Comparison of ENCODE assay signal across 16 mouse cellular contexts in genomic region chr14:34776719-34777385, GRCm38 (mm10). TPM values are rescaled to one million over a fixed set of nuclear protein-coding genes. Genes with fewer than 3 reads are reported as not detected.
"Had no signal": no experiment of that assay in that cellular context is flagged by ENCODE, and none has a peak within 500 bp of the region (broad histone marks: within the 10 kb centered on the region; RNA-seq: fewer than 3 reads in every experiment).

No protein-coding gene starts in this region.

- H3K4me3 ChIP-seq: limb, embryonic 10.5 days; liver, embryonic 15.5 days; midbrain, embryonic 10.5 days; myocyte; neural tube, embryonic 12.5 days had no signal

- DNase-seq: kidney, postnatal 25 days; layer of hippocampus, adult 9-11 months; lung, adult 2 months; lung, postnatal 10 days; lung, postnatal 4 days; midbrain, embryonic 14.5 days; thymus, adult 18-20 months; thymus, postnatal 14 days had no signal

- H3K9ac ChIP-seq: liver, embryonic 15.5 days; neural tube, embryonic 12.5 days had no signal

- H3K9me3 ChIP-seq: limb, embryonic 10.5 days; liver, embryonic 15.5 days; neural tube, embryonic 12.5 days had no signal

- H3K36me3 ChIP-seq: limb, embryonic 10.5 days; liver, embryonic 15.5 days; midbrain, embryonic 10.5 days; neural tube, embryonic 12.5 days had no signal

- H3K27ac ChIP-seq: limb, embryonic 10.5 days; liver, embryonic 15.5 days; midbrain, embryonic 10.5 days; neural tube, embryonic 12.5 days had no signal

- H3K4me2 ChIP-seq: liver, embryonic 11.5 days; liver, embryonic 15.5 days; neural tube, embryonic 12.5 days had no signal

- H3K27me3 ChIP-seq: liver, embryonic 15.5 days; neural tube, embryonic 12.5 days had no signal

- H3K4me1 ChIP-seq: liver, embryonic 15.5 days; neural tube, embryonic 12.5 days had no signal

RNA-seq across cellular contexts. Expression of gene Grid1, which starts 43.1 kb away (rescaled TPM):
- total RNA-seq: megakaryocyte, adult 5-6 weeks; neutrophil, adult 5-6 weeks had no signal
- polyA plus RNA-seq: myocyte had no signal
